18 mouse cellular contexts compared by ENCODE assay signal in genomic region chr1:34863323-34863722, GRCm38 (mm10). TPM values are rescaled to one million over a fixed set of nuclear protein-coding genes. Genes with fewer than 3 reads are reported as not detected.
A peak's percentile ranks its signal among the peaks of the same experiment; 100 is the strongest.
DNase-seq lines count a peak whose midpoint lies in the region.
"Had no signal": no experiment of that assay in that cellular context is flagged by ENCODE, and none has a peak within 500 bp of the region (broad histone marks: within the 10 kb centered on the region; RNA-seq: fewer than 3 reads in every experiment).

No protein-coding gene starts in this region.

- no peaks in the 10 kb centered on the region for H3K27me3 ChIP-seq in heart, embryonic 10.5 days (ENCODE audit: insufficient read depth, poor library complexity, severe bottlenecking)
- H3K27me3 ChIP-seq: embryonic facial prominence, embryonic 13.5 days; forebrain, embryonic 13.5 days; heart, embryonic 15.5 days; hindbrain, embryonic 12.5 days had no signal

- H3K4me1 ChIP-seq in heart, embryonic 10.5 days, result peaks cover 27% of the 10 kb centered on the region
- H3K4me1 ChIP-seq: embryonic facial prominence, embryonic 13.5 days; forebrain, embryonic 13.5 days; hindbrain, embryonic 12.5 days had no signal

- DNase-seq in heart, embryonic 10.5 days (ENCODE audit: low spot score), result no peak
- DNase-seq in heart, postnatal 14 days, result no peak
- DNase-seq in layer of hippocampus, adult 9-11 months, result peak; percentile 60
- no peak for DNase-seq in layer of hippocampus, postnatal 10 days (ENCODE audit: low spot score in 2 of 2)
- peak; percentile 23 for DNase-seq in testis, postnatal 10 days (ENCODE audit: low spot score)
- DNase-seq in testis, postnatal 14 days (ENCODE audit: low spot score), result no peak
- DNase-seq: adrenal gland, adult 8-10 months; adrenal gland, postnatal 36 days; cerebellum, adult 18-20 months; cerebellum, adult 9-11 months; cerebellum, postnatal 36 days; gastrocnemius, adult 2 months; gastrocnemius, postnatal 25 days; heart, postnatal 4 days had no signal

- no peaks in the 10 kb centered on the region for H3K9me3 ChIP-seq in heart, embryonic 10.5 days
- H3K9me3 ChIP-seq: embryonic facial prominence, embryonic 13.5 days; forebrain, embryonic 13.5 days; heart, embryonic 15.5 days; hindbrain, embryonic 12.5 days had no signal

- H3K27ac ChIP-seq in heart, embryonic 10.5 days, result 0 out of 2 replicates have a peak overlapping the region, but pooled peaks have one; percentile 30
- H3K27ac ChIP-seq: embryonic facial prominence, embryonic 13.5 days; forebrain, embryonic 13.5 days; gastrocnemius, adult 2 months; heart, embryonic 15.5 days; hindbrain, embryonic 12.5 days had no signal

- H3K36me3 ChIP-seq in heart, embryonic 10.5 days, result peaks cover 31% of the 10 kb centered on the region

- intact Hi-C loops in heart, postnatal 14 days (cut with DNase I), result no loop called here

- 88% methylated on average over 7 of the region's 7 CpGs for WGBS in heart, embryonic 10.5 days

- no peak overlapping the region for H3K4me3 ChIP-seq in heart, embryonic 10.5 days
- H3K4me3 ChIP-seq: embryonic facial prominence, embryonic 13.5 days; forebrain, embryonic 13.5 days; gastrocnemius, adult 2 months; heart, embryonic 15.5 days; hindbrain, embryonic 12.5 days had no signal

RNA-seq across cellular contexts. Expression of gene Plekhb2, which starts 13.5 kb away (rescaled TPM):
- polyA plus RNA-seq in heart, embryonic 10.5 days (2016; fragmentation: Nextera tagmentation; extraction: Ambion mirVana), result 37.8 and 65.1 TPM in 2 replicates
- total RNA-seq in heart, postnatal 14 days (2021), result 10 to 100 TPM; 69.3 to 86.7 TPM
- 100 to 1,000 TPM; 185 to 198 TPM for total RNA-seq in layer of hippocampus, postnatal 10 days (2021)

RNA-seq across cellular contexts. Expression of gene Fam168b, which starts 20.5 kb away (rescaled TPM):
- polyA plus RNA-seq in heart, embryonic 10.5 days (2016; fragmentation: Nextera tagmentation; extraction: Ambion mirVana), result 66.7 and 73.6 TPM in 2 replicates
- 10 to 100 TPM; 53.8 to 58.1 TPM for total RNA-seq in heart, postnatal 14 days (2021)
- 100 to 1,000 TPM; 203 to 226 TPM for total RNA-seq in layer of hippocampus, postnatal 10 days (2021)

Comparison
In these comparisons a context has a peak if more than half of its experiments do, and no peak if none do; other contexts are left out.
1. DNase-seq: peak in layer of hippocampus, adult 9-11 months (single experiment) and testis, postnatal 10 days (single experiment); none in heart, embryonic 10.5 days (single experiment), heart, postnatal 14 days (0 of 2), layer of hippocampus, postnatal 10 days (0 of 2) and testis, postnatal 14 days (single experiment).